Comparison of ENCODE assay signal across 9 mouse cellular contexts in genomic region chr1:138598087-138598486, GRCm38 (mm10).
"Had no signal": no experiment of that assay in that cellular context is flagged by ENCODE, and none has a peak within 500 bp of the region (broad histone marks: within the 10 kb centered on the region; RNA-seq: fewer than 3 reads in every experiment).

No protein-coding gene starts in this region.

- DNase-seq: kidney, postnatal 4 days; liver; liver, embryonic 13.5 days; liver, postnatal 0 days; lung, postnatal 14 days; midbrain, embryonic 14.5 days; retina, postnatal 1 day; right cerebral cortex, postnatal 14 days; thymus, postnatal 36 days had no signal
